Mouse (Mus musculus) brain, embryonic 14.5 days (tissue): ENCODE measurements around the gene Krt17.

Source experiments
- CTCF ChIP-seq: fragments of 200-500 bp; IDR thresholded peaks from 2 replicates; pipeline ENCODE4 v1.5.1; 2012; ENCODE audit warnings: inconsistent platforms, mild to moderate bottlenecking, moderate library complexity, borderline replicate concordance; ENCODE audit not compliant: insufficient read depth, insufficient read length; ENCODE audit errors: extremely low read depth
- POLR2A ChIP-seq: fragments of 200-500 bp; IDR thresholded peaks from 2 replicates; pipeline ENCODE4 v1.6.1; 2012; ENCODE audit warnings: mild to moderate bottlenecking, inconsistent platforms, borderline replicate concordance; ENCODE audit not compliant: poor library complexity, insufficient read depth, insufficient read length, severe bottlenecking; ENCODE audit errors: extremely low read depth

DNA sequence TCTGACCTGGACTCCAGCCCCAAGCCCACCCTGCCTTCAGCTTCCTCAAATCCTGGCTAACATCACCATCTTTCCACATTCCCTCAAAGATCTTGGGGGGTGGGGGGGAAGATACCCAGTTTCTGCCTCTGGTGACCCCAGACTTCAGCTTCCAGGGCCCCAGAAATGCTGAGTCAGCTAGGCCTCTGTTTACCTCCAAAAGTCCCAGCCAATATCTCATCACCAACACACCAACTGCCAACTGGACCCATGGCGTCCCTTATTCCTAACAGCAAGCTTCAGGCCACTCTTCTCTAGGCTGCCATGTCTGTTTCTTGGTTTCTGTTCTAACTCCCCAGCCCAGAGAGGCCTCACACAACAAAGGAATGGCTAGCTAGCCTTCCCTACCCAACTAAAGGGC, 11.0 kb upstream of the Krt17 start:
- TF ChIP-seq CTCF = no peak
- no peak for TF ChIP-seq POLR2A
